Comparison of ENCODE assay signal across 24 mouse cellular contexts in the genomic region with DNA sequence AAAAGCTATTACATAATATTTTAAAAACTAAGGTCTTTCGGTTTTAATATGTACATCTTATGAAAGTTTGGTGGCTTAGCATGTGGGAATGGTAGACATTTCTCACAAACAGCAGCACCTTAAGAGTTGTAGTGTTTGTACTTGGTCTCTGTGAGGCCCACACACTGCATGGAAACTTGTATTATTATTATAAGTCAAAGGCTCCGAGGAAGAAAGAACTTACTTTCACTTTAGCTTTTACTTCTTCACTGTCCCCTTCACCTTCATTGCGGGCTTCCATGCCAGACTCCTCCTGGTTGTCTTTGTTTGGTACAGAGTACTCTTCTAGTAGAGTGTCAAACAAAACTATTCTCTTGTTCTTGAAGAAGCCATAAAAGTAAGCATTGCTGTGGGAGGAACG. TPM values are rescaled to one million over a fixed set of nuclear protein-coding genes. Genes with fewer than 3 reads are reported as not detected.
"Had no signal": no experiment of that assay in that cellular context is flagged by ENCODE, and none has a peak within 500 bp of the region (broad histone marks: within the 10 kb centered on the region; RNA-seq: fewer than 3 reads in every experiment).

No protein-coding gene starts in this region.

- ATAC-seq: liver, embryonic 12.5 days; midbrain, embryonic 13.5 days; midbrain, embryonic 16.5 days had no signal

- DNase-seq: kidney, adult 8-10 months; kidney, postnatal 14 days; kidney, postnatal 4 days; liver; lung, adult 18-20 months; lung, postnatal 10 days; lung, postnatal 36 days; retina, postnatal 1 day; right cerebral cortex, postnatal 25 days; spleen, adult 18-20 months; thymus, postnatal 25 days had no signal

RNA-seq across cellular contexts. Expression of gene Tmco2, which starts 34.8 kb away (rescaled TPM):
- polyA plus RNA-seq: kidney, embryonic 15.5 days; limb, embryonic 10.5 days; limb, embryonic 13.5 days; liver, embryonic 12.5 days; liver, embryonic 15.5 days; lung, embryonic 15.5 days; midbrain, embryonic 10.5 days; midbrain, embryonic 13.5 days; midbrain, embryonic 16.5 days; myocyte; neural tube, embryonic 13.5 days; stomach, embryonic 16.5 days; thymus, postnatal 0 days had no signal

RNA-seq across cellular contexts. Expression of gene Col9a2, which starts 35.1 kb away (rescaled TPM):
- polyA plus RNA-seq: myocyte had no signal
